Mouse (Mus musculus): ENCODE data around the gene Mlph. TPM values are rescaled to one million over a fixed set of nuclear protein-coding genes. Genes with fewer than 3 reads are reported as not detected.

Gene Mlph
- 0.59 and 1.3 TPM in 2 replicates for polyA plus RNA-seq (2015; fragmentation: Nextera tagmentation; extraction: Ambion mirVana)

DNA sequence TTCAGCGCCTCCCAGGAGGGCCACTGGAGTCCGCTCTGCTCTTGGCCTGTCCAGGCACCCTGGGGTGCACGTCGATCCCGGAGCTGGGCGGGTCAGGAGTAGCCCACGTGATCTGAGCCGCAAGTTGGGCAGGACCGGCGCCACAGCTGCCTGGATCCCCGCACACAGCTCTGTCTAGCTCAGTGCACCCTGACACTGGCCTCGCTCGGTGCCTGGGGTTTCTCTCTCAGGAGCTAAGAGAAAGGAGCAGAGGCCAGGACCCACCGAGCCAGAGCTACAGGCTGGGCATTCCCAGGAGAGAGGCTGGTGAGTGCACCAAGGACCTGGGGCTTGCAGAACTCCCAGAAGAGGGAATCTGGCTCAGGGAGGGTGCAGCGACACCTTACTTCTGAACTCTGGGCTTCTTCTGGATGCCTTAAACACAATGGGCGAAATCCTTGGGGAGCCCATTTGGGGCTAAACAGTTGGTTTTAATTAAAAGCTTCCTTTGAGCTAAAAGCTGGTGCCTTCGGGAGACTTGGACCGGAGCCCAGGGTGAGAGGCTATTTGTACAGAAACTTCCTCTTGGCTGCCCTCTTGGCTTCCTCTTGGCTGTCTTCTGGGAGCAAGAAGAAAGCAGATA, at the start of gene Mlph:
TSS of gene Mlph (plus strand) at position 138 of the 622 bp plus-strand sequence.
- peak; percentile 50 for ATAC-seq (ENCODE audit: borderline replicate concordance, extremely low read depth, low FRiP score, low TSS enrichment)
- Histone ChIP-seq H3K9ac (peak within 1 kb of the TSS; percentile 5; the same call in 1 of the 2 replicates), H3K4me3 (peak within 1 kb of the TSS; percentile 25), H3K4me1 (peaks cover 23% of the 10 kb centered on the region), H3K36me3 (no peaks in the 10 kb centered on the region), H3K9me3 (peaks cover 7% of the 10 kb centered on the region; the same call in 1 of the 2 replicates), H3K27me3 (peaks cover 16% of the 10 kb centered on the region), H3K27ac (peak within 1 kb of the TSS; percentile 58), H3K4me2 (peak within 1 kb of the TSS; percentile 54)
- WGBS, result 7% methylated on average over 18 of the region's 18 CpGs

DNA sequence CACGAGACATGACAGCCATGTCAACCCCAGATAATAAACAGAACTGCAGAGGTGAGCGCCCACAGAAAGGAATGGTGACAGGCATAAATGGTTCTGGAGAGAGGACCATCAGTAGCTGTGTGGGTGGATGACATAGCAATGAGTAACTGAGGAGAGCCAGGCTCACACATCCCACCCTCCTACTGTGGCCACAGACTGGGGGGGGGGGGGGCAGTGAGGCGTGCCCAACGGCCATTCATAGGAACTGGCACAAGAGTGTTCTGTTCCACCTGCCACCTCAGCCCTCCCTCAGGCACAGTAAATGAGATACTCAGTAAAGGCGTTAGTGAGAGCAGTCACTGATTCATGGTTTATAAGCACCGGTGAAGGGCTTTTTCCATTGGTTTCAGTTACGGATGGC, 48.2 kb upstream of the Mlph start:
- H3K4me2 ChIP-seq, result no peak overlapping the region
- H3K4me1 ChIP-seq, result no peaks in the 10 kb centered on the region
- no peaks in the 10 kb centered on the region for H3K27me3 ChIP-seq
- no peaks in the 10 kb centered on the region for H3K36me3 ChIP-seq
- no peak overlapping the region for H3K4me3 ChIP-seq
- H3K27ac ChIP-seq, result no peak overlapping the region
- 79% methylated on average over 7 of the region's 7 CpGs for WGBS
- no peaks in the 10 kb centered on the region; the same call in 1 of the 2 replicates for H3K9me3 ChIP-seq
- ATAC-seq (ENCODE audit: borderline replicate concordance, extremely low read depth, low FRiP score, low TSS enrichment), result no peak
- no peak overlapping the region for H3K9ac ChIP-seq

DNA sequence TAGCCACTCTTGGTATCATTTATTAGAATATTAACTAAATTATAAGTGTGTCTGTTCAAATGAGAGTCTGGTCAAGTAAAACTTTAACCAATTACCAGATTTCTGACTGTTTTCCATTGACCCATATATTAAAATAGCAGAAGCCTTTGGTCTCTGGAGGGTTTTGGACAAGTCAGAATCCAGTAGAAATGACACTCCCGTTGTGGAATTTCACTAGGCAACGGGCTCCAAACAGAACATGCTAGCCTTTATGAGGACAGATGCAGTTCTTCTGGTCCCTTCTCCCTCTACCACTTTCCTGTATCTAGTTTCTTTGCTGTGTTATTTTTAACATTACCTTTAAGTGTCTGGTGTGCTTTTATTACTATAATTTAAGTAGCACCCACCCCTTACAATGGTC, 44.3 kb upstream of the Mlph start:
- WGBS, result 80% methylated on average over 2 of the region's 2 CpGs
- ATAC-seq (ENCODE audit: borderline replicate concordance, extremely low read depth, low FRiP score, low TSS enrichment), result no peak
- no peaks in the 10 kb centered on the region for H3K27me3 ChIP-seq
- H3K4me2 ChIP-seq, result no peak overlapping the region
- no peak overlapping the region for H3K27ac ChIP-seq
- H3K36me3 ChIP-seq, result no peaks in the 10 kb centered on the region
- no peak overlapping the region for H3K9ac ChIP-seq
- H3K4me3 ChIP-seq, result no peak overlapping the region
- no peaks in the 10 kb centered on the region; the same call in 1 of the 2 replicates for H3K9me3 ChIP-seq
- H3K4me1 ChIP-seq, result 0 out of 2 replicates have a peak, but pooled peaks cover 1% of the 10 kb centered on the region

DNA sequence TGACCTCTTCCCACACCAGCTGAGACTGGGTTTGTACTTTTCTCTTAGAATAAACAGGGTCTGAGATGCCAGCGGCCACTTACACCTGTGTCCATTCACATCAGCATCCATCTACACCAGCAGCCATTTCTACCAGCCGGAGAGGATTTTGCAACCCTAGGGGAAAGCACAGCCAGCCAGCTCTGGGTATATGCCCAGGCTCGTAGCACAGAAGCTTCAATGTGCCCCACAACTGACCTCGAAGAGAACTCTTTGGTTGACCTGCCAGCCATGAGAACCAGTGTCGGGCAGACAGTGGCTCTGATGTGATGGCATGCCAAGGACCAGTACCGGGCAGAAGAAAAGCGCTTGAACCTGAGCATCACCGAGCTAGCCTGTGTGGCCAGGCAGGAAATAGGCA, 39.5 kb upstream of the Mlph start:
- WGBS, result 72% methylated on average over 8 of the region's 8 CpGs
- no peak for ATAC-seq (ENCODE audit: borderline replicate concordance, extremely low read depth, low FRiP score, low TSS enrichment)
- no peaks in the 10 kb centered on the region for H3K27me3 ChIP-seq
- H3K4me1 ChIP-seq, result peaks cover 22% of the 10 kb centered on the region
- no peak overlapping the region for H3K4me2 ChIP-seq
- H3K9me3 ChIP-seq, result no peaks in the 10 kb centered on the region; the same call in 1 of the 2 replicates
- no peaks in the 10 kb centered on the region for H3K36me3 ChIP-seq
- H3K9ac ChIP-seq, result no peak overlapping the region
- no peak overlapping the region for H3K27ac ChIP-seq
- no peak overlapping the region for H3K4me3 ChIP-seq

DNA sequence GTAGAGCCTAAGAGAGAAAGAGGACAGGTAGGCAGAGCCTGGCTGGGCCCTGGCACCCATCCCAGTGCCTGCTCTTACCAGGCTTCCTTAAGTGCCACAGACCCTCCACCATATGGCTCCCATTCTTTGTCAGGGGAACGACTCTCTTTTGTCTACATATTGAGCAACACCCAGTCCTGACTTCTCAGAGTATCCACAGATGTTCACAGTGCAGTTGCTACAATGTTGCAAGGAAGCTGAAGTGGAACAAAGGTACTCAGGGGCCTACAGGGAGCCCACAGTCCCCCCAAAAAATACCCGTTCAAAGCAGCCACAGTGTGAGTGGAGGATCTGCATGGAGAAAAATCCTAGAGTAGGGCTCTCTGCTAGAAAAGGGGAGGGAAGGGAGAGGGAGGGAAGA, 38.9 kb upstream of the Mlph start:
- Histone ChIP-seq H3K27ac (peak overlapping the region; percentile 73), H3K36me3 (no peaks in the 10 kb centered on the region), H3K9me3 (no peaks in the 10 kb centered on the region; the same call in 1 of the 2 replicates), H3K4me1 (peaks cover 22% of the 10 kb centered on the region), H3K4me2 (no peak overlapping the region), H3K9ac (no peak overlapping the region), H3K27me3 (no peaks in the 10 kb centered on the region), H3K4me3 (no peak overlapping the region)
- ATAC-seq (ENCODE audit: borderline replicate concordance, extremely low read depth, low FRiP score, low TSS enrichment), result peak; percentile 47; the same call in 1 of the 2 replicates
- 17% methylated on average over 2 of the region's 2 CpGs for WGBS

DNA sequence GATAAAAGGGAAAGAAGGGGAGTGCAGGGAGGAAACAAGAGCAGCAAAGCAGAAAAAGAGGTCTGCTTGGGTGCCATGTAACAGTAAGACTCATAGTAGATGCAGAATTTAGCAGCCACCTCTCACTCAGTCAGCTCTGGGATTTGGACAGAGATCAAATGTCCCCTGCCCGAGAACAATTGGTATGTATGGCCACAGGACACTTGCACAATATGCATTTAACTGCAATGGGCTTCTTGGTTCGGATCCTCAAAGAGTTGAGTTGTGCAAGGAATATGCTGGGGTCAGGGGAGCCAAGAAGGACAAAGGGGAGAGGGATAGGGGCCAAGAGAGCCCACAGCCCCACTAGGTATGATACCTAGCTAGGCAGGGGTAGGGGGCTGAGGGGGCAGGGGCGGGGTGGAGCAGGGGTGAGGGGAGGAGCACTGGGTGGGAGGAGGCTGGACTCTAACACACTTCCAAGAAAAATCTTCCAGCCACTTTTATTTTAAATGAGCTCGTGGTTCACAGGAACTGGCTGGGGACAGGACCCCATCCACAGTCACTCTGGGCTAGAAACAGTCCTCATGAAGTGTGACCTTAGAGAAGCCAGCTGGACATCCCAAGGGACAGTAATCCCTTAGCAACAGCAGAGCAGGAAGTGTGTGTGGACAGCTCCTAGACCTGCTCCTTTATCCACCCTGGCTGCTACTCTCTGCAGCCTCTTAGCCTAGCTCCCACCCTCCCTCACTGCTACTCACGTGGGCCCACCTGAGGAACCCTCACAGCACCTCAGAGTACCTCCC, 38.2 kb upstream of the Mlph start:
- Histone ChIP-seq H3K4me2 (no peak overlapping the region), H3K27me3 (no peaks in the 10 kb centered on the region), H3K4me3 (no peak overlapping the region), H3K36me3 (no peaks in the 10 kb centered on the region), H3K4me1 (peaks cover 22% of the 10 kb centered on the region), H3K9me3 (no peaks in the 10 kb centered on the region; the same call in 1 of the 2 replicates), H3K9ac (no peak overlapping the region), H3K27ac (peak overlapping the region; percentile 73)
- peak; percentile 93 for ATAC-seq (ENCODE audit: borderline replicate concordance, extremely low read depth, low FRiP score, low TSS enrichment)
- WGBS, result 24% methylated on average over 5 of the region's 5 CpGs

DNA sequence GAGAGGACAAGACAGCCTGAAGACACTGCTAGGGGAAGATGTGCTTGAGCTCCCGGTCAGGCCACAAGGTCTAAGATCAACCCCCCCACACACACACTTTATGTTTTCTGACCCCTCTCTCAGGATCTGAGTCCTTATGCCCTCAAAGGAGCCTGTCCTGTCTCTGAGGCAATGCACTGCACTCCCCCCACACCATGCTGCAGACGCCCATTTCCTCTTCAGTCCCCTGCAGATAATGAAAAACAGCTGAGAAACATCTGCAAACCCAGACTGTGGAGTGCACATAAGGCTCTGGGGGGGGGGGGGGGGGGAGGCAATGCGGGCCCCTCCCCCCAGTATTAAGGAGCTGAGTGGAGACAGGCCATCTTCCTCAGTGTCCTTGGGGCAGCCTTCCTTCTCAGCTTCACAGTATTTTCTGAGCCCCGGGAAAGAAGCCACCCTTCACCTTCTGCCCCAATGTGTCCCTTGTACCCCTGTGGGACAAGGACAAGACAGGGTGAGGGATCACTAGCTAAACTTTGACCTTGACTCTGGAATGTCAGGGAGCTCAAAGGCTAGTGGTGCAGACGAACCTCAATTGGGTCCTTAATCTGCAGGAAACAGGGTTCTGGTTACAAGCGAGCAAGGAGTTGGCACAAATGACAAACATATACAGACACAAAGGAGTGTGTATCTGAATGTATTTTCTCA, 29.0 kb upstream of the Mlph start:
- Histone ChIP-seq H3K9me3 (no peaks in the 10 kb centered on the region), H3K27ac (no peak overlapping the region), H3K4me1 (peaks cover 10% of the 10 kb centered on the region; the same call in 1 of the 2 replicates), H3K4me2 (no peak overlapping the region), H3K9ac (no peak overlapping the region), H3K4me3 (no peak overlapping the region), H3K36me3 (no peaks in the 10 kb centered on the region), H3K27me3 (no peaks in the 10 kb centered on the region)
- peak; percentile 90 for ATAC-seq (ENCODE audit: borderline replicate concordance, extremely low read depth, low FRiP score, low TSS enrichment)
- WGBS, result 44% methylated on average over 6 of the region's 6 CpGs

DNA sequence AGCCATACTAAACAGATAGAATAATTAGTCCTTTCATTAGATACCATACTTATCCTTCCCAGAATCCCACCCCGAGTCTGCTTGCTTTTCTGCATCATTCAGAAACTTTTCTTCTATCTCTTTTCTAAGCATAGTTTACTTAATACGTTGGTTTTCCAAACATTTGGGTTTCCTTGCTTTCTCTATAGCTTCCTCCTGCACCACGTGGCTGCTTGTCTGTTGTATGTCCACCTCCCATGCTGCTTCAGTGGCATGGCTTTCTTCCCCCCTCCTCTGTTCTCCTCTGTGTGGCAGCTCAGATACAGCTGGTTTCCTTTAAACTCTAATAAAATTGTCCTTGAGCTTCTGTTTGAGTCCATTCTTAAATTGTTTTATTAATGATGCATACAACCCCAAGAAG, 20.4 kb upstream of the Mlph start:
- H3K4me2 ChIP-seq, result no peak overlapping the region
- H3K9ac ChIP-seq, result no peak overlapping the region
- no peaks in the 10 kb centered on the region for H3K36me3 ChIP-seq
- H3K9me3 ChIP-seq, result 0 out of 2 replicates have a peak, but pooled peaks cover 3% of the 10 kb centered on the region
- no peak overlapping the region for H3K4me3 ChIP-seq
- no peak for ATAC-seq (ENCODE audit: borderline replicate concordance, extremely low read depth, low FRiP score, low TSS enrichment)
- H3K4me1 ChIP-seq, result peaks cover 11% of the 10 kb centered on the region; the same call in 1 of the 2 replicates
- 32% methylated on average over 3 of the region's 3 CpGs for WGBS
- no peak overlapping the region for H3K27ac ChIP-seq
- H3K27me3 ChIP-seq, result no peaks in the 10 kb centered on the region

DNA sequence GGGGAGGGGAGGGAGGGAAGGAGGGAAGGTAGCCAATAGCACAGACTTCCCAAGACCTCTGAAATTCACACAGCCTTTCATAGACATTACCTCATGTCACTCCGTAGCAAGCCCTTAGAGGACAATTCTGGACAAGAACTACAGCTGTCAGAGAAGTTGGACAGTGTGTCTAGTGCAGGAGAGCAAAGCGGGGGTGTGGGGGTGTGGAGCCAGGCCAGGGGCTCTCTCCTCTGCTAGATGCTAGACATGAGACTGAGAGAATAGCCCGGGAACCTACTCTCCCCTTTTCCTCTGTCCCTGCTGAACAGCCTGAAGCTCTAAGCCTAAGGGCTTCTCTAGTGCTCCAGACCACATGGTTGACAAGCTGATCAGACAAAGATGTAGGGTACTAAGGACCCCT, 19.9 kb upstream of the Mlph start:
- no peaks in the 10 kb centered on the region for H3K36me3 ChIP-seq
- no peak overlapping the region for H3K9ac ChIP-seq
- H3K27ac ChIP-seq, result no peak overlapping the region
- H3K4me1 ChIP-seq, result peaks cover 11% of the 10 kb centered on the region; the same call in 1 of the 2 replicates
- no peaks in the 10 kb centered on the region for H3K27me3 ChIP-seq
- 80% methylated on average over 3 of the region's 3 CpGs for WGBS
- H3K4me3 ChIP-seq, result no peak overlapping the region
- H3K4me2 ChIP-seq, result no peak overlapping the region
- 0 out of 2 replicates have a peak, but pooled peaks cover 3% of the 10 kb centered on the region for H3K9me3 ChIP-seq
- no peak for ATAC-seq (ENCODE audit: borderline replicate concordance, extremely low read depth, low FRiP score, low TSS enrichment)

DNA sequence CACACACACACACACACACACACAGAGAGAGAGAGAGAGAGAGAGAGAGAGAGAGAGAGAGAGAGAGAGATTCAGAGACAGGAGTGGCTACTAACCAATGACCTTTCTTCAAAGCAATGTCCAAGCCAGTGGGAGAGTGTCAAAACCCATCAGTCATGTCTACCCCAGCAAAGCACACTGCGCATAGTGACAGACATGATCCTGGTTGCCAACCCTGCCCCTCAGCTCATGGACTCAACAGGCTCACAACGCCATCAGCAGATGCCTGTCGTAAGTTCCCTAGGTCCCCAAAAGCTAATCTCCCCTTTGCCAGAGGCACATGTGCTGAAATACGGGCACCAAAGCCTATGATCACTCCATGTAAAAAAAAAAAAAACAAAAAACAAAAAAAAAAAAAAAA, 18.6 kb upstream of the Mlph start:
- no peak overlapping the region for H3K9ac ChIP-seq
- no peak overlapping the region for H3K4me3 ChIP-seq
- peak overlapping the region; percentile 81 for H3K27ac ChIP-seq
- H3K9me3 ChIP-seq, result 0 out of 2 replicates have a peak, but pooled peaks cover under 1% of the 10 kb centered on the region
- no peak overlapping the region for H3K4me2 ChIP-seq
- WGBS, result 85% methylated on average over 4 of the region's 4 CpGs
- H3K4me1 ChIP-seq, result peaks cover 11% of the 10 kb centered on the region; the same call in 1 of the 2 replicates
- no peak for ATAC-seq (ENCODE audit: borderline replicate concordance, extremely low read depth, low FRiP score, low TSS enrichment)
- H3K36me3 ChIP-seq, result no peaks in the 10 kb centered on the region
- no peaks in the 10 kb centered on the region for H3K27me3 ChIP-seq

DNA sequence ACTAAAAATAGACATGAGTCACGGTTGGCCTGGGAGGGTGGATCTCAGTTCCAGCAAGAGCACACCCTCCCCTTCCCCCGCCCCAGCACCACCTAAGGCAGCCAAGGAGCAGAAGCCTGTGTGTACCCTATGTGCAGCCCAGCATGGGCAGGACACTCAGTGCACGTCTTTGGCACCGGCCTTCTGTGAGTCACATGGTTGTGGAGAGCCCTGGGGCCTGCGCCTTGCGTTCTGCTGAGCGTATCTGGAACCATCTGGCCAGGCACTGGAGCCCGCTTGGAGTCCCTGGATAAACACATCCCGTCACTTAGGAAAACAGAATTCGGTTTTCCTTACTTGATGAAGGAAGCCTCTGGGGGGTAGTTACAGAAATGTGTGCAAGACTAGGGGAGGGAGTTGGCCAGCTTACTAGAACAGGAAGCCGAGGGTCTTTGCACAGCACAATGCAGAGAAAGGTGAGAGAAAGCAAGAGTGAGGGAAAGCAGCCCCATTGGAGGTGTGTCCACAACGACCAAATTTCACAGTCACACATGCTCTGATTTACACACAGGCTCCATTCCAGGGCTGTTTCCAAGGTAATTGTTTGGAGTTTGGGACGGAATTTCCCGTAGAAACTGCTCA, 18.0 kb upstream of the Mlph start:
- no peak overlapping the region for H3K9ac ChIP-seq
- ATAC-seq (ENCODE audit: borderline replicate concordance, extremely low read depth, low FRiP score, low TSS enrichment), result peak; percentile 97
- H3K4me3 ChIP-seq, result no peak overlapping the region
- H3K9me3 ChIP-seq, result no peaks in the 10 kb centered on the region
- H3K4me2 ChIP-seq, result no peak overlapping the region
- WGBS, result 32% methylated on average over 14 of the region's 14 CpGs
- no peaks in the 10 kb centered on the region for H3K36me3 ChIP-seq
- H3K4me1 ChIP-seq, result peaks cover 11% of the 10 kb centered on the region; the same call in 1 of the 2 replicates
- no peaks in the 10 kb centered on the region for H3K27me3 ChIP-seq
- peak overlapping the region; percentile 81 for H3K27ac ChIP-seq
